Mouse (Mus musculus) limb, embryonic 10.5 days (tissue): ENCODE data around the gene Zfp575. TPM values are rescaled to one million over a fixed set of nuclear protein-coding genes. Genes with fewer than 3 reads are reported as not detected.

Experiments
- DNase-seq: peaks from one replicate; pipeline ENCODE4 v3.0.0-alpha.2; 2017; ENCODE audit warnings: low spot score
- H3K27ac ChIP-seq: fragments of 300-500 bp; sonication (generic); 2 replicates; pipeline ENCODE4 v1.5.1; 2016; ENCODE audit warnings: mild to moderate bottlenecking
- H3K27me3 ChIP-seq: fragments of 300-500 bp; sonication (generic); 2 replicates; pipeline ENCODE4 v1.6.1; 2016; ENCODE audit warnings: low read depth, mild to moderate bottlenecking; ENCODE audit not compliant: poor library complexity, severe bottlenecking
- H3K36me3 ChIP-seq: fragments of 300-500 bp; sonication (generic); 2 replicates; pipeline ENCODE4 v1.6.1; 2016; ENCODE audit warnings: mild to moderate bottlenecking, moderate library complexity
- H3K4me1 ChIP-seq: fragments of 300-500 bp; sonication (generic); 2 replicates; pipeline ENCODE4 v1.6.1; 2016
- H3K4me3 ChIP-seq: fragments of 300-500 bp; sonication (generic); 2 replicates; pipeline ENCODE4 v1.5.1; 2016; ENCODE audit warnings: mild to moderate bottlenecking, moderate library complexity
- H3K9me3 ChIP-seq: fragments of 300-500 bp; sonication (generic); replicated peaks from 2 replicates; pipeline ENCODE4 v1.6.1; 2016; ENCODE audit warnings: mild to moderate bottlenecking
- WGBS: fragments of 180-500 bp; shearing (Covaris S2); methylation state at CpG from one replicate; pipeline ENCODE4 v1.1.7; 2016; 5-methylcytosine and 5-hydroxymethylcytosine counted together
- polyA plus RNA-seq: library from polyadenylated mRNA; unstranded; fragments of >200 nt; fragmentation: Nextera tagmentation; extraction: Ambion mirVana; gene quantifications from 2 replicates; pipeline ENCODE4 v1.2.1, GENCODE M21; 2016

Gene Zfp575
- polyA plus RNA-seq, 1 experiment from 2014 or later = 2.6 TPM

DNA sequence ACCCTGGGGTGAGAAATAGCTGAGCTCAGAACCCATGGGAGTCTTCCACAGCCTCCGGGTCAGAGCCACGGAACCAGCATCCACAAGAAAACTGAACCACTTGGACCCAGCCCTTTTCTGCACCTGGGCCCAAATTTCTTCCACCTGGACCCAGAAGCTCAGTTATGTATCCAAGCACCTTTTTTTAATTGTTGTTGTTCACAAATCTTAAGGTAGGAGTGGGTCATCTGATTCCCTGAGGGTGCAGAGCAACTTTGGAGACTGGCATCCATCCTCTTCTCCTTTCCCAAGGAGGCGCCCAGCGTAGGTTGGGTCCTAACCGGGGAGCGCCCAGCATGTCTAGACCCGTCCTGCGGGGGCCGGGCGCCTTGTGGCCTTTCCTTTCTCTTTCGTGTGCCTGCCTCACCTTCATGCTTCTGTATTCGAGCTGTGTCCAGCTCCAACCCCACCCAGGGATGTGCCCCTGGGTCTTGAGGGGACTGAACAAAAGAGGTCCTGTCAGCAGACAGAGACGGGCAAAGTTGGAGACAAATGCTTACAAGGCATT lies 41.3 kb downstream of the Zfp575 start, which contains the start of the genes Pinlyp and Xrcc1:
TSS of gene Pinlyp (minus strand) at position 51 of the 547 bp plus-strand sequence.
TSS of gene Xrcc1 (plus strand) at position 222 of the 547 bp plus-strand sequence.
- 29% methylated on average over 13 of the region's 13 CpGs for WGBS
- H3K27me3 ChIP-seq = no peaks in the 10 kb centered on the region
- no peak for DNase-seq
- no peaks in the 10 kb centered on the region for H3K9me3 ChIP-seq
- peaks cover 34% of the 10 kb centered on the region for H3K36me3 ChIP-seq
- H3K4me3 ChIP-seq = peak within 1 kb of the TSS; percentile 71
- peak within 1 kb of the TSS; percentile 86 for H3K27ac ChIP-seq
- peaks cover 22% of the 10 kb centered on the region for H3K4me1 ChIP-seq

DNA sequence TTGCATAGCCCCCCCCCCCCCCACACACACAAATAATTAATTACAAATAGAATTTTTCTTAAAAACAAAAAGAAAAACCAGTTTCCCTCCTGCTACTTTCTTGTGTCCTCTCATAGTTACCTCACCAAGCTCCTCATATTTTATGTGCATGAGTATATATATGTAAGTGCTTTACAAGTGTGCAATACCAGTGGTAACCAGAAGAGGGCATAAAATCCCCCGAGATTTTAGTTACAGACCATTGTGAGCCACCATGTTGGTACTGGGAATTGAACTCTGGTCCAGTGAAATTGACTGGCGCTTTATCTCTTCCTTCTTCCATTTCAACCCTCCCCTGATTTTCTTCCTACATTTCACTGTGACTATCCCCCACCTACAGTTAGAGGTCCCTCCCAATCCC lies 42.9 kb downstream of the Zfp575 start:
- peaks cover 22% of the 10 kb centered on the region for H3K4me1 ChIP-seq
- H3K9me3 ChIP-seq = no peaks in the 10 kb centered on the region
- no peaks in the 10 kb centered on the region for H3K27me3 ChIP-seq
- no peak overlapping the region for H3K4me3 ChIP-seq
- peaks cover 18% of the 10 kb centered on the region for H3K36me3 ChIP-seq
- WGBS = 85% methylated on average over 2 of the region's 2 CpGs
- no peak for DNase-seq
- H3K27ac ChIP-seq = no peak overlapping the region

DNA sequence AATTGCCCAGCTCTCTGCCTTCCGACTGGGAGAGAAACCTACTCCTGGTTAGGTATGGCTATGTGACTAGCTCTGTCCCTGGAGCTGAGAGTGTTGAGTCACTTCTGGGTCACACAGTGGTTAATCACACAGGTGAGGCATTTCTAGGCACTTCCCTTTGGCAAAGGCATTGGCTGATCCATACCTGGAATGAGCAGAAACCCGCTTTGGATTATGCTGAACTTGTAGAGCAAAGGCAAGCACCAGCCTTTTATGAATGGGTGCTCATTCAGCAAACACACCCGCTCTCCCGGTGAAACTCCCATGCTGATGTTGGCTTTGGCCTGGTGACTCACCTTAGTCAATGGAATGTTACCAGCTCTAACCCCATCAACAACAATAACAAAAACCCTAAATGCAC lies 47.8 kb downstream of the Zfp575 start:
- Histone ChIP-seq H3K9me3 (no peaks in the 10 kb centered on the region), H3K27me3 (peaks cover 9% of the 10 kb centered on the region), H3K27ac (no peak overlapping the region), H3K4me3 (no peak overlapping the region), H3K36me3 (peaks cover 19% of the 10 kb centered on the region), H3K4me1 (peaks cover 5% of the 10 kb centered on the region)
- no peak for DNase-seq
- 90% methylated on average over 4 of the region's 4 CpGs for WGBS

DNA sequence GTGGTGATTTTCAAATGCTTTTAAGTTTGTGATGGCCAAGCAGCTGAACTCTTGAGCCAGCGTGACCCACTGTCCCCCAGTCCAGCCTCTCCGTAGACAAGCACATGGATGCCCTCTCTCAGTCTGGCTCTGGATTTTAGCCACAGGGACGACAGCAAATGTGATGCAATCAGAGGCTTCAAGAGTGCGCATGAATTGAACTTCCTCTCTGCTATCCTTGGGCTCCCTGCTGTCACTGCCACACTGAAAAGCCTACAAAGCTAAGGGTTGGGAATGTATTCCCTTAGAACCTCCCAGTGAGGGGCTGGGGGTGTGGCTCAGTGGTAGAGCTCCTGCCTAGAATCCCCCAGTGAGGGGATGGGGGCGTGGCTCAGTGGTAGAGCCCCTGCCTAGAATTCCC lies 48.7 kb downstream of the Zfp575 start:
- Histone ChIP-seq H3K36me3 (peaks cover 29% of the 10 kb centered on the region), H3K27me3 (peaks cover 19% of the 10 kb centered on the region), H3K4me3 (no peak overlapping the region), H3K27ac (no peak overlapping the region), H3K9me3 (no peaks in the 10 kb centered on the region), H3K4me1 (peaks cover 13% of the 10 kb centered on the region)
- WGBS = 81% methylated on average over 5 of the region's 5 CpGs
- no peak for DNase-seq

DNA sequence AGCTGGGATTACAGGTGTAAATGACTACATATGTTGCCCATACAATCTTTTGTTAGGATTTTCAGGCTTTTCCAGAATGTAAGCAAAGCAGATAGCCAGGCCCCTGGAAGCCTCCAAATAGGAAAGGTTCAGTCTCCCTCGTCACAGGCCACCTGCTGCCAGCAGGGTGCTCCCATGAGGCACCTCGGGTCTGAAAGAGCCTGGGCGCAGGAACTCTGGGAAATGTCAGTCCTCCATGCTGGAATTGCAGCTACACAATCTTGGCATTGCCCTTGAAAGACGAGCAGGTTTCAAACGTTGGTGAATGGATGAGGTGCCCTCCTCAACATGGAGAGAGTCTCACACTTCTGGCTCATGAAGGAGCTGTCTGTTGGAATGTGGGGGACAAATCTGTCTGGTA lies 49.3 kb downstream of the Zfp575 start:
- Histone ChIP-seq H3K9me3 (no peaks in the 10 kb centered on the region), H3K27ac (no peak overlapping the region), H3K4me3 (no peak overlapping the region), H3K27me3 (peaks cover 24% of the 10 kb centered on the region), H3K36me3 (peaks cover 34% of the 10 kb centered on the region), H3K4me1 (peaks cover 18% of the 10 kb centered on the region)
- DNase-seq = no peak
- 52% methylated on average over 5 of the region's 5 CpGs for WGBS

DNA sequence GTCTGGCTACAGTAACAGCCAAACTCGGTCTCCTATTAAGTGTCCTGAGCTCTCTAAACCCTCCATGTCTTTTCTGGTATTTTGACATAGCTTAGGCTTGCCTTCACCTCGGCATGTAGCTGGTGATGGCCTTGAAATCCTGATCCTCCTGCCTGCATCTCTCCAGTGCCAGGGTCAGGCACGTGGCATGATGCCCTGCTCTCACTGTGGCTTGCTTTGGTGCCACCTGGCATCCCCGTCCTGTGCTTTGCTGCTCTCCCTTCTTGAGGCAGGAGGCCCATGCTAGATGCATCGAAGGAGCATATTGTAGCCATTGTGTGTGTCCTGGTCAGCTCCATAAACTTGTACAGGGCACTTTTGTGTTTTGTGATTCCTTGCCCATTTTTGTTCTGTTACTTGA lies 49.9 kb downstream of the Zfp575 start:
- Histone ChIP-seq H3K27ac (no peak overlapping the region), H3K36me3 (peaks cover 37% of the 10 kb centered on the region), H3K27me3 (peaks cover 30% of the 10 kb centered on the region), H3K4me3 (no peak overlapping the region), H3K9me3 (no peaks in the 10 kb centered on the region), H3K4me1 (peaks cover 18% of the 10 kb centered on the region)
- 83% methylated on average over 5 of the region's 5 CpGs for WGBS
- no peak for DNase-seq

DNA sequence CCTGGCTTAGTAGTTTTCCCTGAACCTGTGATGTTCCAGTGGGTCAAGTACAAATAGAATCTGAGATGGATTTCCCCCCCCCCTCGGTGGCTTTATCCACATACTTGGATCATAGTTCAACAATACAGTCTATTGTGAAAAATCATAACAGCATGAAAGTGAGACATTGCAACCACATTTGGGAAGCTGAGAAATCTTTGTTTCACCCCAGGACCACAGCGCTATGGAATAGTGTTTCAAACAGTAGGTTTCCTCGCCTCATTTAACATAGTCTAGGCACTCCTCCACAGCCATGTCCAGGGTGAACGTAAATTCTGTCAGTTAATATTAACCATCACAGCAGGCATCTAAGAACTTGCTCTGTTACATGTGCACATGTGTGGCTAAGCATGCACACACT lies 50.4 kb downstream of the Zfp575 start:
- no peak overlapping the region for H3K27ac ChIP-seq
- peaks cover 35% of the 10 kb centered on the region for H3K27me3 ChIP-seq
- H3K36me3 ChIP-seq = peaks cover 41% of the 10 kb centered on the region
- WGBS = 91% methylated on average over 4 of the region's 4 CpGs
- H3K9me3 ChIP-seq = no peaks in the 10 kb centered on the region
- H3K4me3 ChIP-seq = no peak overlapping the region
- no peak for DNase-seq
- peaks cover 23% of the 10 kb centered on the region for H3K4me1 ChIP-seq

DNA sequence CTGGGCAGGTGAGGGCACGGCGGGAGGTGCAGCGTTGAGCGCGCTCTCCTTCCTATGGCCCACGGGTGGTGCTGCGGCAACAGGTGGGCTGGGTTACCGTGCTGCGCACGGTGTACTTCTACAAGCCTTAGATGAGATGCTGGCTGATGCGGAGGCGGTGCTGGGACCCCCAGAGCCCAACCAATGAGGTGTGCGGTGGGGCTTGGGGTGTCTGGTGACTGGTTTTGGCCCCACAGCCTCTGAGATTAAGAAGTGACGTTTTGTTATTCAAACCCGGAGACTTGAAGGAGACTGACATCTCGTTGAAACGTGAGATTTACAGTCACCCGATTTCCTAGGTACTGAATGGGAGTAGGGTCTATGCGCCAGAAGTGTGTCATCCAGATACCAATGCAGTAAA lies 53.1 kb downstream of the Zfp575 start:
- Histone ChIP-seq H3K4me3 (peak overlapping the region; percentile 40), H3K36me3 (peaks cover 41% of the 10 kb centered on the region), H3K27me3 (peaks cover 38% of the 10 kb centered on the region), H3K4me1 (peaks cover 39% of the 10 kb centered on the region), H3K27ac (peak overlapping the region; percentile 58; the same call in 1 of the 2 replicates), H3K9me3 (no peaks in the 10 kb centered on the region)
- 16% methylated on average over 19 of the region's 19 CpGs for WGBS
- no peak for DNase-seq

Other genes starting within 250 kb of the Zfp575 start
- not detected in 2 replicates for gene Lypd5, start 238.4 kb downstream of the Zfp575 start, polyA plus RNA-seq
- 3.6 and 4.0 TPM in 2 replicates for gene Kcnn4, start 217.4 kb downstream of the Zfp575 start, polyA plus RNA-seq
- 28.3 and 29.0 TPM in 2 replicates for gene Smg9, start 188.0 kb downstream of the Zfp575 start, polyA plus RNA-seq
- gene Irgc1, start 135.3 kb downstream of the Zfp575 start, polyA plus RNA-seq = not detected in 2 replicates
- 2.2 and 2.5 TPM in 2 replicates for gene Plaur, start 125.2 kb downstream of the Zfp575 start, polyA plus RNA-seq
- 2.9 and 4.5 TPM in 2 replicates for gene Cadm4, start 105.6 kb downstream of the Zfp575 start, polyA plus RNA-seq
- 107 and 130 TPM in 2 replicates for gene Zfp428, start 80.6 kb downstream of the Zfp575 start, polyA plus RNA-seq
- 1.0 and 1.4 TPM in 2 replicates for gene AC161166.1, start 75.2 kb downstream of the Zfp575 start, polyA plus RNA-seq
- gene Irgq, start 57.0 kb downstream of the Zfp575 start, polyA plus RNA-seq = 6.5 and 8.4 TPM in 2 replicates
- not detected in 2 replicates for gene Pinlyp, start 41.5 kb downstream of the Zfp575 start, polyA plus RNA-seq
- 163 and 182 TPM in 2 replicates for gene Xrcc1, start 41.4 kb downstream of the Zfp575 start, polyA plus RNA-seq
- 27.1 and 31.9 TPM in 2 replicates for gene Ethe1, start 98 bp downstream of the Zfp575 start, polyA plus RNA-seq
- 0.09 and 0.14 TPM in 2 replicates for gene Phldb3, start 23.1 kb upstream of the Zfp575 start, polyA plus RNA-seq
- gene Lypd3, start 48.9 kb upstream of the Zfp575 start, polyA plus RNA-seq = 1.5 and 2.2 TPM in 2 replicates
- gene Tex101, start 89.0 kb upstream of the Zfp575 start, polyA plus RNA-seq = not detected in 2 replicates
- gene BC049730, start 121.6 kb upstream of the Zfp575 start, polyA plus RNA-seq = not detected in 2 replicates
- gene Gm4763, start 139.3 kb upstream of the Zfp575 start, polyA plus RNA-seq = not detected in 2 replicates
- gene Cd177, start 172.7 kb upstream of the Zfp575 start, polyA plus RNA-seq = not detected in 2 replicates
- 0.20 and 0.34 TPM in 2 replicates for gene Ceacam10, start 189.6 kb upstream of the Zfp575 start, polyA plus RNA-seq